8 mouse cellular contexts compared by ENCODE assay signal in genomic region chr10:118121047-118121936, GRCm38 (mm10). TPM values are rescaled to one million over a fixed set of nuclear protein-coding genes. Genes with fewer than 3 reads are reported as not detected.
DNase-seq lines count a peak whose midpoint lies in the region; ATAC-seq lines count a peak whose summit lies in the region.

No protein-coding gene starts in this region.

- no peaks in the 10 kb centered on the region for H3K36me3 ChIP-seq in intestine, embryonic 14.5 days (ENCODE audit: control insufficient read depth, insufficient read depth, low read length)
- no peaks in the 10 kb centered on the region for H3K36me3 ChIP-seq in intestine, embryonic 16.5 days (ENCODE audit: control insufficient read depth, insufficient read depth, low read length)
- H3K36me3 ChIP-seq in limb, embryonic 12.5 days: no peaks in the 10 kb centered on the region
- H3K36me3 ChIP-seq in neural tube, embryonic 15.5 days: no peaks in the 10 kb centered on the region
- H3K36me3 ChIP-seq in kidney, embryonic 14.5 days (ENCODE audit: control insufficient read depth, insufficient read depth, low read length): no peaks in the 10 kb centered on the region

- ATAC-seq in intestine, embryonic 14.5 days (replicated peaks; ENCODE audit: low FRiP score, low TSS enrichment, low read depth): no peak
- no peak for ATAC-seq in intestine, embryonic 16.5 days
- ATAC-seq in limb, embryonic 12.5 days (ENCODE audit: insufficient number of reproducible peaks, insufficient read depth, low FRiP score, low TSS enrichment, low read depth): peak; percentile 78
- no peak for ATAC-seq in neural tube, embryonic 15.5 days (ENCODE audit: low FRiP score)
- ATAC-seq in kidney, embryonic 14.5 days (ENCODE audit: low FRiP score, low TSS enrichment): no peak

- WGBS in intestine, embryonic 14.5 days: 51% methylated on average over 25 of the region's 25 CpGs
- WGBS in intestine, embryonic 16.5 days: 55% methylated on average over 25 of the region's 25 CpGs
- 74% methylated on average over 25 of the region's 25 CpGs for WGBS in limb, embryonic 12.5 days
- WGBS in neural tube, embryonic 15.5 days: 66% methylated on average over 25 of the region's 25 CpGs
- WGBS in kidney, embryonic 14.5 days: 59% methylated on average over 25 of the region's 25 CpGs

- no peak for DNase-seq in intestine, embryonic 14.5 days (ENCODE audit: low spot score)
- peak; percentile 64 to 81 for DNase-seq in heart, adult 18-20 months
- DNase-seq in retina, postnatal 1 day: no peak
- DNase-seq in cerebellum, postnatal 36 days: no peak

- H3K27ac ChIP-seq in intestine, embryonic 14.5 days (ENCODE audit: low read depth): no peak overlapping the region
- H3K27ac ChIP-seq in intestine, embryonic 16.5 days (ENCODE audit: low read length): no peak overlapping the region
- H3K27ac ChIP-seq in limb, embryonic 12.5 days: no peak overlapping the region
- H3K27ac ChIP-seq in neural tube, embryonic 15.5 days (replicated peaks): peak overlapping the region; percentile 54
- H3K27ac ChIP-seq in kidney, embryonic 14.5 days (ENCODE audit: low read depth, low read length): no peak overlapping the region

- H3K9me3 ChIP-seq in intestine, embryonic 14.5 days (ENCODE audit: control insufficient read depth, low read length): no peaks in the 10 kb centered on the region
- H3K9me3 ChIP-seq in intestine, embryonic 16.5 days (ENCODE audit: control insufficient read depth, low read length): no peaks in the 10 kb centered on the region
- no peaks in the 10 kb centered on the region for H3K9me3 ChIP-seq in limb, embryonic 12.5 days
- H3K9me3 ChIP-seq in neural tube, embryonic 15.5 days (replicated peaks): no peaks in the 10 kb centered on the region
- peaks cover 2% of the 10 kb centered on the region; the same call in 1 of the 2 replicates for H3K9me3 ChIP-seq in kidney, embryonic 14.5 days (ENCODE audit: control insufficient read depth, low read length)

- H3K4me2 ChIP-seq in intestine, embryonic 14.5 days (ENCODE audit: low read length): peak overlapping the region; percentile 5
- no peak overlapping the region for H3K4me2 ChIP-seq in intestine, embryonic 16.5 days (ENCODE audit: low read depth, low read length)
- peak overlapping the region; percentile 19 for H3K4me2 ChIP-seq in limb, embryonic 12.5 days
- peak overlapping the region; percentile 46 for H3K4me2 ChIP-seq in neural tube, embryonic 15.5 days
- H3K4me2 ChIP-seq in kidney, embryonic 14.5 days (replicated peaks; ENCODE audit: low read depth, low read length): no peak overlapping the region

- H3K4me1 ChIP-seq in intestine, embryonic 14.5 days (replicated peaks; ENCODE audit: control insufficient read depth, insufficient read depth, low read length): no peaks in the 10 kb centered on the region
- H3K4me1 ChIP-seq in intestine, embryonic 16.5 days (ENCODE audit: control insufficient read depth, insufficient read depth, low read length): no peaks in the 10 kb centered on the region
- H3K4me1 ChIP-seq in limb, embryonic 12.5 days (replicated peaks): peaks cover 18% of the 10 kb centered on the region
- peaks cover 6% of the 10 kb centered on the region for H3K4me1 ChIP-seq in neural tube, embryonic 15.5 days
- H3K4me1 ChIP-seq in kidney, embryonic 14.5 days (ENCODE audit: control insufficient read depth, insufficient read depth, low read length): no peaks in the 10 kb centered on the region

- H3K4me3 ChIP-seq in intestine, embryonic 14.5 days (ENCODE audit: low read depth, low read length): no peak overlapping the region
- no peak overlapping the region for H3K4me3 ChIP-seq in intestine, embryonic 16.5 days (ENCODE audit: low read length)
- H3K4me3 ChIP-seq in limb, embryonic 12.5 days (replicated peaks): no peak overlapping the region
- 0 out of 2 replicates have a peak overlapping the region, but pooled peaks have one; percentile 6 for H3K4me3 ChIP-seq in neural tube, embryonic 15.5 days (replicated peaks)
- H3K4me3 ChIP-seq in kidney, embryonic 14.5 days (ENCODE audit: low read length): no peak overlapping the region

- no peaks in the 10 kb centered on the region for H3K27me3 ChIP-seq in intestine, embryonic 14.5 days (replicated peaks; ENCODE audit: control insufficient read depth, insufficient read depth, low read length)
- H3K27me3 ChIP-seq in intestine, embryonic 16.5 days (replicated peaks; ENCODE audit: control insufficient read depth, insufficient read depth, low read length): no peaks in the 10 kb centered on the region
- no peaks in the 10 kb centered on the region for H3K27me3 ChIP-seq in limb, embryonic 12.5 days
- no peaks in the 10 kb centered on the region for H3K27me3 ChIP-seq in neural tube, embryonic 15.5 days (replicated peaks)
- H3K27me3 ChIP-seq in kidney, embryonic 14.5 days (ENCODE audit: control insufficient read depth, insufficient read depth, low read length): no peaks in the 10 kb centered on the region

- no peak overlapping the region for H3K9ac ChIP-seq in intestine, embryonic 14.5 days (ENCODE audit: low read length)
- H3K9ac ChIP-seq in intestine, embryonic 16.5 days (ENCODE audit: low read depth, low read length): no peak overlapping the region
- H3K9ac ChIP-seq in limb, embryonic 12.5 days (replicated peaks): no peak overlapping the region
- H3K9ac ChIP-seq in neural tube, embryonic 15.5 days (replicated peaks): no peak overlapping the region
- H3K9ac ChIP-seq in kidney, embryonic 14.5 days (ENCODE audit: low read depth, low read length): no peak overlapping the region

RNA-seq across cellular contexts. Expression of gene Mdm1, which starts 20.3 kb away (rescaled TPM):
- 20.4 and 22.3 TPM in 2 replicates for polyA plus RNA-seq in intestine, embryonic 14.5 days (2014; fragmentation: Nextera tagmentation; extraction: Ambion mirVana)
- polyA plus RNA-seq in intestine, embryonic 16.5 days (2015; fragmentation: Nextera tagmentation; extraction: Ambion mirVana): 13.0 and 13.9 TPM in 2 replicates
- total RNA-seq in heart, adult 18-20 months (2021): 1 to 10 TPM; 4.3 to 5.2 TPM
- polyA plus RNA-seq in limb, embryonic 12.5 days (2016; fragmentation: Nextera tagmentation; extraction: Ambion mirVana): 55.0 and 64.0 TPM in 2 replicates
- 25.1 and 25.3 TPM in 2 replicates for polyA plus RNA-seq in neural tube, embryonic 15.5 days (2015; fragmentation: Nextera tagmentation; extraction: Ambion mirVana)
- 18.3 and 32.2 TPM in 2 replicates for polyA plus RNA-seq in kidney, embryonic 14.5 days (2014; fragmentation: Nextera tagmentation; extraction: Ambion mirVana)

Comparison
In these comparisons a context has a peak if more than half of its experiments do, and no peak if none do; other contexts are left out.
1. H3K4me2 ChIP-seq: peak in intestine, embryonic 14.5 days (single experiment), limb, embryonic 12.5 days (single experiment) and neural tube, embryonic 15.5 days (single experiment); none in intestine, embryonic 16.5 days (single experiment) and kidney, embryonic 14.5 days (single experiment).
2. DNase-seq: peak in heart, adult 18-20 months (2 of 2); none in intestine, embryonic 14.5 days (single experiment), retina, postnatal 1 day (single experiment) and cerebellum, postnatal 36 days (0 of 2).